Mouse (Mus musculus) bone marrow macrophage, adult 2 months (primary cell): Measurements from ENCODE around the gene Card19.

Experiments
- CTCF ChIP-seq: IDR thresholded peaks from 2 replicates; pipeline ENCODE4 v1.5.1; 2012; ENCODE audit warnings: low read depth, mild to moderate bottlenecking, low read length, moderate library complexity
- POLR2A ChIP-seq: IDR thresholded peaks from 2 replicates; pipeline ENCODE4 v1.6.1; 2012; ENCODE audit warnings: mild to moderate bottlenecking, low read depth, low read length, borderline replicate concordance

GRCm38 (mm10) chr13:49243492-49243891, 27.7 kb upstream of the Card19 start:
- TF ChIP-seq CTCF (no peak), POLR2A (no peak)
